Mouse (Mus musculus): Measurements from ENCODE around the gene Gm17606.
"Not testable (repeated sequence)": the region's sequence is repeated elsewhere in the genome, so short reads cannot be mapped to it uniquely, and the experiment has no call there.

Gm17606 gene

DNA sequence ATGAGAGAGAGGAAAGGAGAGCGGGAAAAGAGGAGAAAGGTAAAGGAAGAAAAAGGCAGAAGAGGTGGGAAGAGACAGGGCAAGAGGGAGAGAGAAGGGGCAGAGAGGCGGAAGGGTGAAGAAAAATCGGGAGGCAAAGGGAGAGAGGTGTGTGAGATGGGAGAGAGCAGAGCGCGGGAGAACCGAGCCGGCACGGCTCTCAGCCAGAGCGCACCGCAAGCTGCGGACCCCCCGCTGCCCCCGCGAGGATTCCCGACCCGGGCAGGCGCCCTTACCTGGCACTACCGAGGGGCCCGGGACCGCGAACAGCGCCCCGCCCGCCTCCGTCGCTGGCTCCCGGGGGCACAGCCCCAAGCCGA lies at the start of gene Gm17606:
Gene Gm17606 (plus strand): TSS at position 7 of the 359 bp plus-strand sequence.
- CTCF ChIA-PET, result interaction anchor here (0.7 kb wide), 1 partner anchor 72 kb away, joined by 18 read pairs; no protein-coding TSS in a partner anchor

DNA sequence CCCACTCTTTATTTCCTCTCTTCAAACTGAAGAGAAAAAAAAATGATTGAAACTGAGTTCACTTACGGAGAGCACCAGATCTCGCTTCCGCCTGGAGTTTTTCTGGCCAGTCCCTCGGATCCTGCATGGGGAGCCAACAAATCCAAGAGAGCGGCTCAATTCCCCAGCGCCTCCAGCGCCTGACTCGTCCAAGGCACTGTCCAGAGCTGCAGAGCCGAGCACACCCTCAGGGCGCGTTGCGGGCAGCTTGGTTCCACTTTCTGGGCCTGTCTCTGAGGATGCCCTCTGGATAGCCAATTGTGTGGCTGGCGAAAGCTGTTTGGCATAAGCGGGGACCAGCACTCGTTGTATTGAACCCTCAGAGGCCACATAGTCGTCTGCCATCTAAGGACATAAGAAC lies 49.7 kb upstream of the Gm17606 start:
- CTCF ChIA-PET, result no interaction called here

DNA sequence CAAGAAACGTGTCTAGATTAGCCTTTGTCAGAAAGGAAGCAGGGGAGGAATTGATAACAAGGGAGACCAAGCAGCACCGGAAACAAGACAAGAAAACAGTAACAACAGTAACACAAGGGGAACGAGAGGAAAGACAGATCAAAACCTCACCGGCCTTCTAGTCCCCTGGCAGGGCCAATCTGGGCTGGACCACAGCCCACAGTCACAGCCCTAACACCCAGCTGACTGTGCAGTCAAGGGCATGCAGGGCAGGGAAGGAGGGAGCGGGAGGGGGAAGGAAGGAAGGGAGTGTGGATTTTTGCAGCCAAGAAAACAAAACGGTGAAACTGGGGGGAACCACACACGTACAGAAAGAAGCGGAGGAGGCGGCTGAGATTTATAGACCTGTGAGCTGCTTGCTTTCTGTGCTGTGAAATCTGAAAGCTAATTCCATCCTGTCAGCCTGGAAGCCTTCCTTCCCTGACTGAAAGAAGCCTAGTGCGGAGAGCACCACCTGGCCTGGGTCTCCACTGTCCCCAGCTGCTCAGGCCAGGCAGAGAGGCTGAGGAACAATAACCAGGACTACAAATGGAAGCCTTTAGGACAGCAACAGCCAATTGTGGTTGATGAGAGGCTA lies 48.3 kb upstream of the Gm17606 start:
- CTCF ChIA-PET, result interaction anchor here (0.6 to 1.0 kb wide), 2 partner anchors 9 to 16 kb away, joined by 3 read pairs; no protein-coding TSS in a partner anchor

DNA sequence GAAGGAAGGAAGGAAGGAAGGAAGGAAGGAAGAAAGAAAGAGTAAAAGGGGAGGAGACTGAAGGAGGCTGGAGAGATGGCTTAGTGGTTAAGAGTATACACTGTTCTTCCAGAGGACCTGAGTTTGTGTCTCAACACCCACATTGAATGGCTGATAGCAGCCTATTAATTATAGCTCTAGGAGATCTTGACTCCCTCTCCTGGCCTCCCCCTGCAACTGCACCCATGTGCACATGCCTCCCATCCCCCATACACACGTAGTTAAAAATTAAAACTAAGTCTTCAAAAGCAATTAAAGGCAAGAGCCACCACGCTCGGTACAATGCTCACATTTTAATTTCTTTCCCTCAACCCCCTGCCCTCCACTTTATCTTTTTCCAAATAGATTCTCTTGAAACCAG lies 46.7 kb upstream of the Gm17606 start:
- CTCF ChIA-PET, result interaction anchor here (0.5 to 0.7 kb wide), 2 partner anchors 138 to 335 kb away, joined by 3 to 8 read pairs; no protein-coding TSS in a partner anchor

DNA sequence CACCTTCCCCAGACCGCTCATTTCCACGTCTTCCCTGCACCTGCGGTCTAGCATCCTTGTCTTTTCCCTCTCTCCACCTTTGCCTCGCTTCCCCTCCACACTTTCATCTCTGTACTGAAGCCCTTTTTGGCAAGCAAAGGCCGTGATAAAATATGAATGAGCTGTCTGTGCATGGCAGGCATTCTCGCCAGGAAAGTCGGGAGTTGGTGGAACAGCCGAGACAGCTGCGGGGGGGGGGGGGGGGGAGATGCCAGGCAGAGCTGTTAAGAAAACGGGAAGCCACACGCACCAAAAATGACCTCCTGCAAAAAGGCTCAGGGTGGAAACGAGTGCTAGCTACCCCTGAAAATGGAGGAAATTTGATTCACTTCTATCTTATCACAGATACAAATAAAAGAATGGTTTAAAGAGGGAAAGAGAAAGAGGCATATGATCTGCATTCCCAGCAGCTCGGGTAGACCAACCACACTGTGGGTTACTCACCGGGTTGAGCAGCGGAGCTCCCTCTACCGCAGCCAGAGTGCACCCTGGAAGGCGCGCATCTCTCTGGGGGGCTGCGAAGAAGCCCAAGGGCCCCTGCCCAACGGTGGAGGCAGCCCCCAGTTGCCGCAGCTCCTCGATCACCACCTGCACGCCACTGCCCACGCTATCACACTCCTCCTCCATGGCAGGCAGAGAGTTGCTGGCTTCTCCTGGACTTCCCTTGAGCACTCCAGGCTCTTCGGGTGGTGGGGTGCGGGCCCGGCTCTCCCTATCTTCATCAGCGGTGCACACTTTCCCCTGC lies 45.9 kb upstream of the Gm17606 start:
- CTCF ChIA-PET, result interaction anchor here (0.5 to 0.8 kb wide), 2 partner anchors 30 to 138 kb away, joined by 4 to 8 read pairs; no protein-coding TSS in a partner anchor

DNA sequence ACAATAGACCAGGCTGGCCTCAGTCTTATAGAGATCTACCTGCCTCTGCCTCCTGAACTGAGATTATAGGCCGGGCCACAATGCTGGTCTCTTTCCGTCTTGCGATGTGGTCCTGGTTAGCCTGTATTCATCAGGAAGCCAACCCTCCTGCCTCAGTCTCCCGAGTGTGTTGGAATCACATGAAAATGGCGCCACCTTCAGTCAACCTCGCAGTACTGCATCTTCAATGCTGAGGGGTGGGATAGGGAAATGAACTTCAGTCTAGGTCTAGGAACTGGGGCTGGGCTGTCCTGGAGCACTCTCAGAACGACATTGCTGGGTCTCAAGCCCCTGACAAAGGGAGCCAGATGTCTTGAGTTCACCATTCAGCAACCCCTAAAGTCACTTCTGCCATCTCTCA lies 43.7 kb upstream of the Gm17606 start:
- CTCF ChIA-PET, result interaction anchor here (0.9 kb wide), 1 partner anchor 10 kb away, joined by 3 read pairs; no protein-coding TSS in a partner anchor

DNA sequence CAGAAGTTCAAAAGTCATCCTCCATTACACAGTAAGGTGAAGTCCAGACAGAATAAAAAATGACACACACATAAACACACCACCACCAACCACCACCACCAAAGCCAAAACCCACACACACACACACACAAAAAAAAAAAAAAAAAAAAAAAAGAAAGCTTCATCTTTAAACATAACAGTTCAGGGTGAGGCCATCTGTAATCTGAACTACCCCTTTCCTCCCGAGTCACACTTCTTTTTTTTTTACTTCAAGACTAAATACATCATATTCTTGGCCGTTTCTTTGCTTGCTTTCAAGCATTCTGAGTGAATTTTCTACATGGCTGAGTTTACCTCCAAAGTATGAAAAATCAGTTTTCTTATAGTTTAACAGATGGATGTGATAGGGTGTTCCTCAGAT lies 39.2 kb upstream of the Gm17606 start:
- CTCF ChIA-PET, result interaction anchor here (0.5 to 0.6 kb wide), 2 partner anchors 85 to 160 kb away, joined by 3 to 5 read pairs; no protein-coding TSS in a partner anchor

DNA sequence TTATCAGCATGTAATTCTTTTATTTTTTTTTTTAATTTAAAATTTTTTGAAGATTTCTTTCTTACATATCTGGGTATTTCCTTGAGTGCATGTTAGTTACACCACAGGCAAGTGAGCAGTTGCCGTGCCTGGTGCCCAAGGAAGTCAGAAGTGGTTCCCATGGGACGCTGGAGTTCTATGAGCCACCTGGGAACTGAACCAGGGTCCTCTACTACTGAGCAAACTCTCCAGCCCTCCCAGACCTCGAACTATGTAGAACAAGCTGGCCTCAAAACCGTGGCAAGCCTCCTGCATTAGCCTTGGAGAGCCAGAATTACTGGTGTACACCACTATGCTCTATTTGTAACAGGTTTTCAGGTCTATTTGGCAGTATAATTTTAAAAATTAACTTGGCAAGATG lies 38.1 kb upstream of the Gm17606 start:
- CTCF ChIA-PET, result no interaction called here

DNA sequence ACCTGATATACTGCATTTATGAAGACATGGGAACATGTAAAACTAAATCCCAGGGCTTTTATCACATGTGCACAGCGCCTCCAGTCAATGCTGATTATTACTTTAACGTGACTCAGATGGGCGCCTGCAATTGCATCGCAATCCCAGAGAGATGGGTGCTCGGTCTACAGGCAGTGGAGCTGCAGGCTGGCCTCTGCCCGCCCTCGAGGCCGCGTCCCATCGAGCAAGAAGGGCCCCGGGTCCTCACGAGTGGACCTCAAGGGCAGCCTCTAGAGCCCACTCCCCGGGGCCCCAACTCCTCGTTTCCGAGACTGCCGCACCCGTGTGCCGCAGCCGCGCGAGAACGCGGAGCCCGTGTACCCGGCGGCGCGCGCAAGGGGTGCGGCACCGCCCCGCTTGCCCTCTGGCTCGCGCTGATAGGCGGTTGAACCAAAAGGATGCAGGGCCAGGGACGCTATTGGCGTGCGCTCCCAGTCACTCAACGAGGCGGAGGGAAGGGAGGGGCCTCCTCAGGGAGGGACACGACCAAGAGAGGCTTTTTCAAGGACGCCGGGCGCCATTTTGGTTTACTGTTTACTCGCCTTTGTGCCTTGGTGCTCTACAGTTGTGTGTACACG lies 37.6 kb upstream of the Gm17606 start:
- CTCF ChIA-PET, result interaction anchor here (0.7 kb wide), 1 partner anchor 281 kb away, joined by 4 read pairs; no protein-coding TSS in a partner anchor

DNA sequence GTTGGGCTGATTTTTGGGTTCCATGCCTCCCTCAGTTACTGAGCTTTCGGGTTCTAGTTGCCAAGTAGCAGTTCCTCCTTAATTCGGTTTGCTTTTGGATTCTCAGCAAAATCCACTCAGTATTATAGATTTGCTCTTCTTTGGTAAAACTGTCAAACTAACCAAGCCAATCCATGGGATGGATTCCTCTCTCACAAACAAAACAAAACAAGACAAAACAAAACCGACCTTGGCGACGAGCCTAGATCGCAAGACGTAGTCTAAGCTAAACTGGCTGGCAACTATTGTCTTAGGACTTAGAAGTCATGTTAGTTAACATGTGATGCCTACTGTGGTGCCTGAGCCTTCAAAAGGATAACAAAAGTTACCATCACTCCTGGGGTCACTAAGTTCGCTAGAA lies 37.1 kb upstream of the Gm17606 start:
- CTCF ChIA-PET, result interaction anchor here (0.7 kb wide), 1 partner anchor 280 kb away, joined by 4 read pairs; no protein-coding TSS in a partner anchor

DNA sequence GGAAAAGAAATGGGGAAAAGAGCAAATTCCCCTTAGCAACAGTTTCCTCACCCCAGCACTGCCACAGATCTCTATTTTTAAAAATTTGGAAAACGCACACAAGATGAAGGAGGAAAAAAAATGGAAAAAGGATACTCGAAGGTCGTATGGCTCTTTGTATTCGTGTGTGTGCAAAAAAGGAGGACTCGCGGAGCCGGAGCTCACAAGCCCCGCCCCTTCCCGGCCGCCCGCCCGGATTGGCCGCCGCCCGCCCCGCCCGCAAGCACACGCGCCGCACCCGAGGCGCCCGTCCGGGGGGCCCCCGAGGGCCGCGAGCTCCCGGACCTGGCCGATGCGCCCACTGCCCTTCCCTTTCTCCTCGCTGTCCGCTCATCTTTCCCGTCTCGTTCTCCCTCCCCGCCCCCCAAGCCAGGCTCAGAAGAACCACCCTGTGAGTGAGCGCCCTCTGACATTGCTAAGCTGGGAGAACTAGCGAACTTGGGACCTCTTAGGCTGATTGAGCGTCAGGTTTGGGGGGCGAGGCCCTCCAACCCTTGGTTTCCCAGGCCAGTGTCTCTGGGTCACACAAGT lies 34.9 kb upstream of the Gm17606 start, which contains the start of gene 4931414P19Rik:
Gene 4931414P19Rik (minus strand): TSS at position 242 of the 570 bp plus-strand sequence.
- CTCF ChIA-PET, result no interaction called here

DNA sequence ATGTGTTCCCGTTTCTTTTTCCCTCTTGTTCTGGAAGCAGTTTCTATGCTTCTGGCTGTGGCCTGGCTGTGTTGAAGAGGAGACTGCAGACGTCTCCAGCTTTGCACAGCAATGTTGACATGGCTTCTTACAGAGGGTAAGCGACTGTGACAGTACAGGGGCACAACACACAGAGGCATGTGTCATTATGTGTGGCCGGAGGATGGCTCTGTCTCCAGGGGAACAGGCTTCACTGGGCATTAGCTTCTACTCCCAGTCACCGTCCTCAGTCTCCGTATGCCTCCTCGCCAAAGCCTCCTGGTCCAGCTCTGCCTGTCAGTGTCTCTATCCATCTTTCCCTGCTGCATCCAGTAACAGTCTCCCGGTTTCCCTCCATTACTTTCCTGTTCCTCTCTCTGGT lies 33.5 kb upstream of the Gm17606 start:
- CTCF ChIA-PET, result interaction anchor here (0.8 to 1.1 kb wide), 2 partner anchors 10 to 28 kb away, joined by 3 read pairs; no protein-coding TSS in a partner anchor

DNA sequence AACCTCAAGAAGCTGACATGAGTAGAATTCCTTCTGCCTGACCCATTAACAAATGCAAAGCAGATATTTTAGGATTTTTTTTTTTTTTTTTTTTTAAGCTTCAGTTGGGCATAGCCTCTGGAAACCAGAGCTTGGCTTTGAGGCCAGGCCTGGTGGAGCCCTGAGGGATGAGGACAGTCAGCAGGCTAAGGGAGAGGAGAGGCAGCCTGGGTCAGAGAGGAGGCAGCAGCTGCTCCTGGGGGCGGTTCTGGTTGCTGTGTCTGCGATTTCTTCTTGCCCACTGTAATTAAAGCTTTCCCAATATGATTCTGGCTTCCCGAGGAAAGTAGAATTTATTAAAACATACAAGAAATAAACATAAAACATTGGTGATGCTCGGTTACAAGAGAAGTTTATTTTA lies 31.5 kb upstream of the Gm17606 start:
- CTCF ChIA-PET, result interaction anchor here (0.6 kb wide), 1 partner anchor 1267 kb away, joined by 4 read pairs; no protein-coding TSS in a partner anchor

DNA sequence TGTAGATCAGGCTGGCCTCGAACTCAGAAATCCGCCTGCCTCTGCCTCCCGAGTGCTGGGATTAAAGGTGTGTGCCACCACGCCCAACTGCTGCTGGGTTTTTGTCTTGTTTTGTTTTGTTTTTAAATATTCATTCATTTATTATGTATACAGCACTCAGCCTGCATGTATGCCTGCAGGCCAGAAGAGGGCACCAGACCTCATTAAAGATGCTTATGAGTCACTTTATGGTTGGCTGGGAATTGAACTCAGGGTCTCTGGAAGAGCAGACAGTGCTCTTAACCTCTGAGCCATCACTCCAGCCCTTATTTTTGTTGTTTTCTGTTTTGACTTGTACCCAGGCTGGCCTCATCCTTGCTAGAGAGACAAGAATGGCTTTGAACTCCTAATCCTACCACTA lies 30.8 kb upstream of the Gm17606 start:
- CTCF ChIA-PET, result no interaction called here

DNA sequence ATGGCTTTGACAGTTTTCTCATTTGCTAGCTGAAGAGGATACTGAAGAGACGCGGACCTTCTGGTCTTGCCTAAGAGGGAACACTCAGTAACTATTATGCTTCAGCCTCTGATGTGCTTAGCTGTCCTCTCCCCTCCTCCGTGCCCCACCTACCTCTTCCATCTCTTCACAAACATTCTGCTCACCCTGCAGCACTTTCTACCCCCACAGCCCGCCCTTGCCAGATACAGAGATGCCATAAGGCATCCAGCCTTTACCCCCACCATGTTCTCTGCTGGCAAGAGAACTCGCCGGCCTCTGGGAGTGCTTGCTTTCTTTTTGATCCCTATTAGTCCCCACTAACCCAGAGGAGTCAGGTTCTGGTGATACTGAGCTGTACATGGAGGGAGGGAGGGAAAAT lies 30.1 kb upstream of the Gm17606 start:
- CTCF ChIA-PET, result interaction anchor here (0.8 kb wide), 1 partner anchor 56 kb away, joined by 3 read pairs; the partner anchor contains the start of gene Haus4

DNA sequence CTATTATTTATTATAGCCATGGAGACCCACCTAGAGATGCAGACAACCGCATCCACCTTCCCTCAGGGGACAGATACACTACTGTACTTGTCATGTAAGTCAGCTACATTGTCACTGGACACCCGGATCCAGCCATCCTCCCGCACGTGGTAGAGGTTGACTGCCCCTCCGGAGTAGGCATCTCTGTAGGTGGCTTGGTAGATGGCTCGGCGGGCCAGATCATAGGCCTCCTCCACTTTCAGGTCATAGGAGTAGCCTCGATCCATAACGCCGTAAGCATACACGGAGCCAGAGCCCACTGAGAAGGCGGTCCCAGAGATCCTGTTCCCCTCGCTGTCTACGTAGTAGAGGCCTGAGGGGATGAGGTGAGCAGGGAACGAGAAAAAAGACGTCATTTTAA lies 26.6 kb upstream of the Gm17606 start:
- CTCF ChIA-PET, result not testable (repeated sequence)

DNA sequence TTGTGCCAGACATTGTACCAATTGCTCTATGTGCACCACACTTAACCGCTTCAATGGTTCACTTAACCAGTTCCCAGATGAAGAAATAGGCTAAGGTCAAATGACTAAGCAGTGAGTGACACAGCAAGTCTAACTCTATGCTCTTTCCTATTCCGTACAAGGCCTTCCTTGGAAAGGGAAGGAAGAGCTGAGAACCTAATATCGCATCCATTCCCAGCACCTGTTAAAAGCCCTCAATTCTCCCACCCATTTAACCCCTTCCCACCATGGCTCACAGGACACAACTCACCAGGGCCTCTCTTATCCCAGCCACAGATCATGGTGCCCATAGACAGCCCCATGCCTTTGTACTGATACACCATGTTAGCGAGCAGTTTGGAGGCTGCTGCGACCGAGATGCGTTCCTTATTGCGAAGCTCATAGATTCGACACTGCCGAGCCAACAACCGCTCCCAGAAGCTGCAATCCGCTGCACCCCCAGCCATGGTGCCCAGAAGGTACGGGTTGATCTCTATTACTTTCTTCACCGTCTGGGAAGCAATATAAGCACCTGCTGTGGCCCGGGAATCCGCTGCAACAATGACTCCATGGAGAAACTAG lies 24.4 kb upstream of the Gm17606 start:
- CTCF ChIA-PET, result no interaction called here

DNA sequence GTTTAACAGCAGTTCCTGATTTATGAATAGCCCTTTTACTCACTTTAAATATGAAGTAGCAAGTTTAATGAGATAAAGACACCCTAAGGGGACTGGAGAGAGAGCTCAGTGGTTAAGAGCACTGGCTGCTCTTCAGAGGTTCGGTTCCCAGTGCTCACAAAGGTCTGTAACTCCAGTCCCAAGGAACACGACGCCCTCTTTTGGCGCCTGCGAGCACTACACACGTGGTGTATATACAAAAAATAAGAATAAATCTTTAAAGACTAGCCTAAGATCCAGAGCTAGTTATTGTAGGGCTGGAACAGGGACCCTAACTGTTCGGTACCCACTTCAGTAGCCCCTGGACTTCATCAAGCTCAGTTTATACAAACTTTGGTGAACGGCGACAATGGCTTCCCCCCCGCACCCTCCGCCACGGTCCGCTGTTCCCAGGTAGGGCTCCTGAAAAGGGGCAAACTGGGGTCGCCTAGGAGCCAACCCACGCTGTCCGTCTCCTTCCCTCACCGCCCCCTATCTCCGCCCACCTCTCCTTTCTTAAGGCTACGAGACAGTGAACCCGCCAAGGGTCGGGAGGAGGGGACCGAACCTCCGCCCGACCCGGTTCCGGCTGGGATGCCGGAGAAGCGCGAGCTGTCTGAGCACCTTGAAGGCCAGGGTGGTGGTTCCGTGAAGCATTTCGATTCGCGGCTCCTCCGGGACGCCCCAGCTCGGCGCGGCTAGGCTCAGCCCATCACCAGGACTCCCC lies 23.4 kb upstream of the Gm17606 start:
- CTCF ChIA-PET, result no interaction called here

DNA sequence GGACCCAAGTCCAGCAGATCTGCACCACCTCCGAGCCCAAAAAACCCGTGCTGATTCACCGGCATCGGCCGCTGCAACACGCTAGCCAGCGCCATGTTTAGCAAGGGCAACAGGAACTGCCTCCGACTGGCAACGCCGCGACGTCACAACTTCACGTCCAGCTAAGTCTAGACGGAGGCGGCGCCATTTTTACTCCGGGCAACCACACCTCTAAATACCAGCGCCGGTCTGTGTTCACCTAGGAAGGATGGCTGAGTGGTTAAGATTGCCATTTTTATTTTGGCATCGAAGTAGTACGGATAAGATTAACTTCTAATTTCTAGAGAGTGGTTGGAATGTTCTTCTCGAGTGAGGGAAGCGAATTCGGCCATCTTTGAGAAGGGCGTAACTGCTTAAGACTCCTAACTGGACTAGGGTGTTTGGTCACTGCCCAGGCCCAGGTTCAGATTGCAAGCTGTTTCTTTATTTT lies 22.8 kb upstream of the Gm17606 start, which contains the start of gene Psmb5:
Gene Psmb5 (minus strand): TSS at position 126 of the 469 bp plus-strand sequence.
- CTCF ChIA-PET, result interaction anchor here (0.6 kb wide), 1 partner anchor 259 kb away, joined by 3 read pairs; no protein-coding TSS in a partner anchor

DNA sequence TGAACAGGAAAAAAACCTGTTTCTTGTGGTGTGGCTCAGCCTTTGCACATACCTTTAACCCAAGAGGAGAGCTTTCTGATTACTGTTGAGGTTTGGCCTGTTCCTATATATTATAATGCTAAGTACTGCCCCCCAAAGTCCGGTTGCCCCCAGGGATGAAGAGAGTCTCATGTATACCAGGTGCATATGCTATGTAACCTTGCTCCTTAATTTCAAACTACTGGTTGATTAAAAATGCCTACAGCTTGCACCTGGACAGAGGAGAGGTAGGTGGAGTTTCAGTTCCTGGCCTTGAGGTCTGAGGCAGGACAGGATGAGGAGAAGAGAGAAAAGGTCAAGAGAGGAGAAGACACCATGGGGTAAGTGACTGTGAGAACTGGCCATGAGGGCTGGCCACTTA lies 19.6 kb upstream of the Gm17606 start, which contains the start of gene Psmb11:
Gene Psmb11 (plus strand): TSS at position 301 of the 400 bp plus-strand sequence.
- CTCF ChIA-PET, result no interaction called here
